Mouse (Mus musculus): ENCODE measurements around the gene Erc2. TPM values are rescaled to one million over a fixed set of nuclear protein-coding genes. Genes with fewer than 3 reads are reported as not detected.

The Erc2 gene
- total RNA-seq (2021) = 6.4 and 6.5 TPM in 2 replicates
- long read RNA-seq, experiment 1, partial matches to known transcripts = 0 of 1 reads
- long read RNA-seq, experiment 1, other reads (novel, unspliced or antisense) = 1 of 1 reads
- long read RNA-seq, experiment 2, partial matches to known transcripts = 0 of 1 reads
- long read RNA-seq, experiment 2, other reads (novel, unspliced or antisense) = 1 of 1 reads

DNA sequence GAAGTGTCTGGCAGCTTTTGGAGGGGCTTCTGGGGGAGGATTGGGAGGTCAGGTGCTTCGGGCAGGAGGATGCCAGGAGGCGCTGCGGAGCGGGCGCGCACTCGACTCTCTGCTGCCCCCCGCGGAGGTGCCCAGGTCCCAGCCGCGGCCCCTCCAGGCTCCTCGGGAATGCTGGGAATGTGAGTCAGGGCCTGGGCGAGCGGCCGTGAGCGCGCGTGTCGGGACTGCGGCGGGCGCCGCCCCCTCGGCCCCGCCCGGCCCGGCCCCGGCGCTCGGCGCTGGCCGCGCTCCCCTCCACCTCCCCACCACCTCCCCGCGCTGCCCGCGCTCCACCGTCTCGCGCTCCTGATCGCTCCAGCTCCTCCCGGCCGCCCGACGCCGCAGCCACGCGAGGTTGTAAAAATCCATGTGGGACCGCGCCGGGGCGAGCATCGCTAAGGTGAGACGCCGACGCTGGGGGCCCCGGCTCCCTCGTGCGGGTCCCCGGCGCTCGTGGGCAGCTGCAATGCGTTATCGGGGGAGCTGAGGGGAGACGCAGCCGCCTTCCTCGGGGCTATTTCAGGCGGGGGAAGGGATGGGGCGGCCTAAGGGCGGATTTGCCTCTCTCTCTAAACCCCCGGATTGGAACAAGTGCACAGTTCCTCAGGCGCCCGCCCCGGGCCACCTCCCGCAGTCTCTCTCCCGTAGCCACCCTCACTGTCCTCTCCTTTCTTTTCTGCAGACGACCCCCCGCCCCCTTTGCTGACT lies at the start of gene Erc2:
Gene Erc2, plus strand, starts transcription at position 253 of the 747 bp plus-strand sequence.
- DNase-seq = peak; percentile 89

GRCm38 (mm10) chr14:27578443-27578842 lies 43.8 kb upstream of the Erc2 start:
- DNase-seq = no peak

GRCm38 (mm10) chr14:27589616-27590015 lies 32.6 kb upstream of the Erc2 start:
- DNase-seq = peak; percentile 48

DNA sequence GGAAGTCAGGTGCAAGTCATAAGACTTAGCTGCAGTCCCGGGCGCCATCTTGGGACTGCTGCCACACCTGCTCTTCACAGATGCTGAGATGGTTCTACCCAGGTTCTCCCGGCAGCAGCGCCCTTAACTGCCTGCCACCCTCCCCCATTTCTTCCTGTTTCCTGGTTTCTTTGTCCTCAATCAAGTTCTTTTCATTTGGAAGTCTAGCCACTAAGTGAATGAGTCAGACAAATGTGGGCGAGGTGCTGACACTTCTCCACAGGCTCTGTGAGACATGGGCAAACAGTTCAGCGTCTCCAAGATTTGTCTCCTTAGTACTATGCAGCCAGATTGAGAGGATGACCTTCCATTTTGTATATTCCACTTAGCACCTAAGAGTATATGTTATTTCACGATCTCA lies 30.1 kb upstream of the Erc2 start:
- no peak for DNase-seq

- peak; percentile 92 for DNase-seq
These were observed 26.0 kb upstream of the Erc2 start for GRCm38 (mm10) chr14:27596265-27596664.

- DNase-seq = peak; percentile 77
These were observed 20.1 kb upstream of the Erc2 start for GRCm38 (mm10) chr14:27602136-27602535.

- no peak for DNase-seq
These were observed 14.8 kb upstream of the Erc2 start for GRCm38 (mm10) chr14:27607419-27607818.

DNA sequence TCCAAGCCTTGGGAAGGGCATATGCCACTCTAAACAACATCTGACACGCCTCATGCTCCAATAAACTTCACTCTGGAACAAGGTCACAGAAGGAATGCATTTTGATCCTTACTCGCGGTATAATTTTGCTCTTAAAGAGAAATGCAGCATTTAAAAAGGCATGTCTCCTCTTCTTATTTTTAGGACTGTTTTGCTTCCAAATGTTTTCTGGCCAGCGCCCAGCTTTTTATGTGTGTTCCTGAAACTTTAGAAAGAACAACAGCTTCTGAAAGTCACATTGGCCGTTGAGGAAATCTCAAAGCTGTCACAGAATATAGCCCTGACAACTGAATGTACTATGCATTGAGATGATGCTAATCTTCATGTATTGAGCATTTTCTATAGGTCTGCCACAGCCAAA lies 8.5 kb upstream of the Erc2 start:
- DNase-seq = no peak

DNA sequence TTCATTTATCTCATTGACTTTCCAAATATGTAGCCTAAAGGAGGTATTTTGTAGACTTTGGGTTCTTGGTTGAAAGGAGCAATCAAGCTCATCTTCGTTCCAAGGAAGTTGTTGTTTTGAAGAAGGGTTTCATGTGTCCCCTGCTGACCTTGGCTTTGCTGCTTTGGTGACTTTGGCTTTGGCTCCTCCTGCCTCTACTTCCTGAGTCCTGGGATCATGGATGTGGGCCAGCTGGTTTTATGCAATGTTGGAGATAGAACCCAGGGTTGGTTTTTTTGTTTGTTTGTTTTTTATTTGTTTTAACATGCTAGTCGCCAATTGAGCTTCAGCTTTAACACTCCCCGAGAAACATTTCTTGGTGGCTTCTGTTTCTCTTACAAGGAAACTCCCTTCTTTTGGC lies 4.9 kb upstream of the Erc2 start:
- DNase-seq = no peak

GRCm38 (mm10) chr14:27621576-27621975 lies 652 bp upstream of the Erc2 start:
- no peak for DNase-seq

DNA sequence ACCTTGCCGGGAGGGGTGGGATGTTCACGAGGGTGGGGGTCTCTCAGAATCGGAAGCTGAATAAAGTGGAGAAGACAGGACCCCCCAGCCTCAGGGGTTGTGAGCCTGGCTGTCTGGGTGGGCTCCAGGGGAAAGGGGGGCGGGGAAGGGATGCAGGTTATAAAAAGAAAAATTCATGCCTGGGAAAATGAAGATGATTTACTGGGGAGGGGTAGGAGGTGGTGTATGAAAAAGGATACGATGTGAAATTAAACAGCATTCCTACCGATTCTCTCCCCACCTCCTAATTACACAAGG lies 643 bp downstream of the Erc2 start:
- no peak for DNase-seq

DNA sequence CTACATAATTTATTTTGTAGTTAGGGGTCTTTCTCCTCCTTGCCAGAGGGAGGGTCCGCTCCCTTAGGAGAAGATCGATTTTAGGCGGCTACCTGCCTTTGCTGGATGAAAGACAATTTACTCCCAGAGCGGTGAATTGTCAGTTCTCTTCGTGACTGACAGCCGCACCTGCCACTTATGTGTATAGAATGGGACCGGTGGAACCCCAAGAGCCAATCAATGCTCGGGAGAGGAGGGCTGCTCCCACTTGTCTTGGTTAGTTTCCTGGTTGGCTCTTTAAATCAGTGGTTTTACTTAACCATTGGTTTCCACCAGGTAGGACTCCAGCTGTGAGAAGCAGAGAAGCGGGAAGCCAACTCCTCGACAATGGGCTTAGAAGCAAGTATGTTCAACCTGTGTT lies 1.1 kb downstream of the Erc2 start:
- DNase-seq = peak; percentile 64

GRCm38 (mm10) chr14:27628701-27629100 lies 6.5 kb downstream of the Erc2 start:
- DNase-seq = no peak

DNA sequence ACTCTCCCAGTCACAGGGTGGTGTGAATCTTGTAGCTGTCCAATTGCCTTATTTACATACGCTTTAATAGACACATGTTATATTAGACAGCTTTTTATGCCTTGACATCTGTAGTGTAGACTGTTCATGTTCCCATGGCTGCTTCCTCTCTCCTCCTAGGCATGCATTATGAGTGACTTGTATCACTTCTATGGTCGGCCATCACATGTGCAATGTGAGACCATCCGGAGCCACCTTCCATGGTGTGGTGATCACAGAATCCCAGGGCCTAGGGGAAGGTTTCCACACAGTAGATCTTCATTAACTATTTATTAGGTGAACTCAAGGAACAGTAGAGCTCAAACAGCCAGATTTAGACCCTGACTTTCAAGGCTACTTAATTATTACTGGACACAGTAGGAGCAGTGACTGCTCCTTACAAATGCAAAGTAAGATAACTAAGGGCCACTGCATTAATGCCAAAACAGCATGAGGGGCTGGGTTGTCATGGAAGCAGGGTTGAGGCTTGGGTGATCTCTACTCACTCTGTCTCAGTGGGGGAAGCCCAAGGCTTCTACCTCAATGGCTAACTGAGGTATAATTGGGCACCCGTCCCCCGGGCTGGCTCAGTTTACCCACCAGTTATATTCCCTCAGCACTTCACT lies 7.3 kb downstream of the Erc2 start:
- no peak for DNase-seq

- DNase-seq = no peak
These were observed 8.9 kb downstream of the Erc2 start for GRCm38 (mm10) chr14:27630973-27631640.

DNA sequence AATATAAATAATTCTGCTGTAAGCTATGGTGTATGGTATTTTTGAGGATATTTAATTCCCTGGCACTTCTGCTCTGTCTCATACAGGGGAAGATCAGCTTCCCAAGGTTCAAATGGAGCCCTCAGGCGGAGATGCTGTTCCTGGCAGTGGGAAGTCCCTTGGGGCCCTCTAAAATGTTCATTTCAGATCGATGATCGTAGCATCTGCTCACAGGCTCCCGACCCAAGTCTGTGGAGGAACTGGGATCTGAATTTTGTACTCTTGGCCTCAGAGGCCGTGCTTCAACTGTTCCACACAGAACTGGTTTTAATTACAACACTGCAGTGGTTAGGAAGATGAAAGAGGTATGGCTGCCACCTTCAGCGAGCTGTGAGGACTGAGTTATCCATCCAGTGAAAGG lies 12.5 kb downstream of the Erc2 start:
- no peak for DNase-seq

DNA sequence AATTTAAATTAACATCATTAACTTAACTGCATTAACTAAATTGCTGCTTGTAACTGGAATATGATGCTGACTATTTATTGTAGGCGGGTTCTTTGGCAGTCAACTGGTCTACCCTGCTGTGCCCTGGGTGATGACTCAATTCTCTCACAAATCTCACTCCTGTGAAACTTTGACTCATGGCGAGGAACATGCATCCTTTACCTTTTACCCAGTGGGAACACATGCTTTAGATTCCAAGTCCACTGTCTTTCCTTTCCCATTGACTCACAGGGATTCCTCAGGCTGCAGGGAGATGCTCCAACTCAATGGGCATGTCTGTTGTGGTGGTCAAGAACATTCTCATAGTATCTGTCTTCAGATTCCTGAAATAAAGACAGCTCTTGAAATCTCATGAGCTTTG lies 14.3 kb downstream of the Erc2 start:
- no peak for DNase-seq

- DNase-seq = no peak
These were observed 19.2 kb downstream of the Erc2 start for GRCm38 (mm10) chr14:27641382-27641781.

DNA sequence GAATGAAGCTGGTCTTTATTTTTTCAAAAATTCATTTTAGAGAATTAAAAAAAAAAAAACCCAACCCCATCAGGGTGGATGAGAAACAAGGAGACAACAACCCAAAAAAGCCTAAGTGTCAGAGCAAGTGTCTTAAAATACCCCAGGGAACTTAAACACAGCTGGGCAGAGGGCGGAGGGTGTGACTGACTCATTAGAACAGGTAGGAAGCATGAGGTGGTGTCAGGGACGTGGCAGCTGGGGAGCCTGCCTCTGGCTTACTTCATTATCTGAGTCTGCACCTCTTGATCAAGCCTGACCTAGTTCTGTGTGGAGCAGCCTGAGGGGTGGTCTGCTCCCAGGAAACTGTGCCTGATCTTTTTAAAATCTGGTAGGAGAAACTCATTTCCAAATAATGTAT lies 20.8 kb downstream of the Erc2 start:
- DNase-seq = no peak

DNA sequence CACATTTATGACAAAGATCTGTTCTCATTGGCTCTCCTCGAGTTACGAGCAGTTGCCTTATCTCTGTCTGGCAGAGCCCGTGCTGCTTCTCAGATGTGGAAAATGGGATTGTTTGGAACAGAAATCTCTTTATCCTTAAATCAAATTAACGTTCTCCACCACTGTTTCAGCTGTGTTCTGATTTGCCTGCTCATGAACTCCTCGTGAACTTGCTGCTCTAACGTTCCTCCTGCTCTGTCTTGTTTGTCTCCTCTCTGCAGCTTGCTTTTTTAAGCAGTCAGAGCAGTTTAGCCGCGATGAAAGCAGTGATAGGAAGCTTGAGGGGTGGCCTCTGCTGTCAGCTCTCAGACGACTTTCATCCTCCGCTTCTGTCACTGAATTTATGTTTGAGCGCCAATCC lies 32.4 kb downstream of the Erc2 start:
- DNase-seq = no peak

- DNase-seq = no peak
These were observed 36.4 kb downstream of the Erc2 start for GRCm38 (mm10) chr14:27658616-27659015.

DNA sequence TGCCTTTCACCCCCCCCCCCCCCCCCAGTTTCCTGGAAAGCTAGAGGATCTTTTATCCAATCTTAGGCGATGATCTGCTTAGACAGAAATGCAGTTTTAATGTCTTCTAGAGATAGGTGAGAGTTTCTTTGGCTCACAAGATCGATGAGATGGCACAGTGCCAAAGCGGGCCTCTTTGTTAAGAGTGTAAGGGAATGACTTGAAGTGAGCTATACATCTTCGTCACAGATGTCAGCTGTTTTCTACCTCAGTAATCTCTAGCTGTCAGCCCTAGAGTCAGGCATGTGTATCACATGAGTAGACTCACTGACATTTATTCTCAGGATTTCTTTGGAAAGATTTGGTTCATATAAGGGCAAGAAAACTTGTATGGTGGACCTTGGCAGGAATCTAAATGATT lies 39.2 kb downstream of the Erc2 start:
- no peak for DNase-seq

- DNase-seq = no peak
These were observed 40.0 kb downstream of the Erc2 start for GRCm38 (mm10) chr14:27662251-27662650.
